Mouse (Mus musculus) liver, embryonic 11.5 days (tissue): ENCODE measurements around the gene Cops4. TPM values are rescaled to one million over a fixed set of nuclear protein-coding genes. Genes with fewer than 3 reads are reported as not detected.
A peak's percentile ranks its signal among the peaks of the same experiment; 100 is the strongest.

Source experiments
- ATAC-seq: fragments of 200-750 bp; cut with Nextera tagmentation; replicated peaks from 2 replicates; pipeline ENCODE4 v1.8.0; 2017; ENCODE audit warnings: moderate number of reproducible peaks, mild to moderate bottlenecking, moderate TSS enrichment, moderate library complexity; ENCODE audit not compliant: low FRiP score
- DNase-seq: peaks from one replicate; pipeline ENCODE4 v3.0.0-alpha.2; 2017; ENCODE audit warnings: low spot score
- H3K27ac ChIP-seq: fragments of 300-500 bp; sonication (generic); 2 replicates; pipeline ENCODE4 v1.5.1; 2014; ENCODE audit warnings: mild to moderate bottlenecking, low read depth, low read length, control low read depth
- H3K27me3 ChIP-seq: fragments of 300-500 bp; sonication (generic); replicated peaks from 2 replicates; pipeline ENCODE4 v1.6.1; 2014; ENCODE audit warnings: low read length, mixed read lengths; ENCODE audit not compliant: control insufficient read depth, insufficient read depth
- H3K36me3 ChIP-seq: fragments of 300-500 bp; sonication (generic); 2 replicates; pipeline ENCODE4 v1.6.1; 2014; ENCODE audit warnings: mild to moderate bottlenecking, low read length, moderate library complexity, mixed read lengths; ENCODE audit not compliant: control insufficient read depth, insufficient read depth
- H3K4me1 ChIP-seq: fragments of 300-500 bp; sonication (generic); replicated peaks from 2 replicates; pipeline ENCODE4 v1.6.1; 2014; ENCODE audit warnings: low read length, mixed read lengths; ENCODE audit not compliant: control insufficient read depth, insufficient read depth
- H3K4me2 ChIP-seq: fragments of 300-500 bp; sonication (generic); 2 replicates; pipeline ENCODE4 v1.6.1; 2014; ENCODE audit warnings: mild to moderate bottlenecking, control low read depth, moderate library complexity
- H3K4me3 ChIP-seq: fragments of 300-500 bp; sonication (generic); 2 replicates; pipeline ENCODE4 v1.5.1; 2014; ENCODE audit warnings: low read depth, low read length, control low read depth
- H3K9ac ChIP-seq: fragments of 300-500 bp; sonication (generic); 2 replicates; pipeline ENCODE4 v1.6.1; 2014; ENCODE audit warnings: low read depth, low read length, control low read depth
- H3K9me3 ChIP-seq: fragments of 300-500 bp; sonication (generic); 2 replicates; pipeline ENCODE4 v1.6.1; 2016; ENCODE audit warnings: low read length, inconsistent platforms, mixed read lengths; ENCODE audit not compliant: control insufficient read depth
- WGBS: fragments of 180-500 bp; shearing (Covaris S2); extraction: QIAGEN DNeasy Blood & Tissue Kit; methylation state at CpG from one replicate; pipeline ENCODE4 v1.1.7; 2014; 5-methylcytosine and 5-hydroxymethylcytosine counted together
- polyA plus RNA-seq: library from polyadenylated mRNA; unstranded; fragments of >200 nt; fragmentation: Nextera tagmentation; extraction: Ambion mirVana; gene quantifications from 2 replicates; pipeline ENCODE4 v1.2.1, GENCODE M21; 2014

The Cops4 gene
- polyA plus RNA-seq, 1 experiment from 2014 or later: 166 TPM

GRCm38 (mm10) chr5:100567258-100568032, 49.3 kb downstream of the Cops4 start:
- Histone ChIP-seq H3K27me3 (no peaks in the 10 kb centered on the region), H3K36me3 (no peaks in the 10 kb centered on the region), H3K27ac (no peak overlapping the region), H3K4me2 (0 out of 2 replicates have a peak overlapping the region, but pooled peaks have one; percentile 10), H3K9me3 (no peaks in the 10 kb centered on the region), H3K4me3 (no peak overlapping the region), H3K9ac (no peak overlapping the region), H3K4me1 (peaks cover 22% of the 10 kb centered on the region)
- 63% methylated on average over 13 of the region's 13 CpGs for WGBS
- DNase-seq (no peak), ATAC-seq (no peak)

DNA sequence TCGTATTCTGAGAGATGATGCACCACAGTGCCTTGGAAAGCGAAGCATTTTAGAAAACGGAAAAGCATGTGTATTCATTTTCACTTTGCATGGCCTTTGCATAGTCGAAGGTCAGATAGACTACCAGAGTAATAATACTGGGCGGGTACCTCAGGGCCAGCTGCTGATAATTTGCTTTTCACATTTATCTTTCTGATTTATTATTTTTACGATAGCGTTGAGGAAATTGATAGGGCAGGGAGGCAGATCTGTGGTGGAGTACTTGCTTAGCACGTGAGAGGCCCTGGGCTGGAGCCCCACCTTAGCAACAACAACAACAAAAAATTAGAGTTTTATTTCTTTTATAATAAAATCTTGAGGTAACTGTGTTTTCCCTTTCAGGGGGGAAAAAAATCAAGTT, 50.1 kb downstream of the Cops4 start:
- DNase-seq (no peak), ATAC-seq (no peak)
- Histone ChIP-seq H3K27ac (no peak overlapping the region), H3K4me1 (peaks cover 22% of the 10 kb centered on the region), H3K9ac (no peak overlapping the region), H3K36me3 (no peaks in the 10 kb centered on the region), H3K27me3 (no peaks in the 10 kb centered on the region), H3K4me2 (no peak overlapping the region), H3K4me3 (no peak overlapping the region), H3K9me3 (no peaks in the 10 kb centered on the region)
- WGBS: 54% methylated on average over 8 of the region's 8 CpGs

GRCm38 (mm10) chr5:100568802-100569201, 50.7 kb downstream of the Cops4 start:
- 74% methylated on average over 3 of the region's 3 CpGs for WGBS
- no peak overlapping the region for H3K27ac ChIP-seq
- no peaks in the 10 kb centered on the region for H3K9me3 ChIP-seq
- H3K9ac ChIP-seq: no peak overlapping the region
- DNase-seq (no peak), ATAC-seq (no peak)
- H3K36me3 ChIP-seq: no peaks in the 10 kb centered on the region
- H3K4me3 ChIP-seq: no peak overlapping the region
- H3K4me2 ChIP-seq: no peak overlapping the region
- H3K4me1 ChIP-seq: peaks cover 22% of the 10 kb centered on the region
- H3K27me3 ChIP-seq: no peaks in the 10 kb centered on the region

DNA sequence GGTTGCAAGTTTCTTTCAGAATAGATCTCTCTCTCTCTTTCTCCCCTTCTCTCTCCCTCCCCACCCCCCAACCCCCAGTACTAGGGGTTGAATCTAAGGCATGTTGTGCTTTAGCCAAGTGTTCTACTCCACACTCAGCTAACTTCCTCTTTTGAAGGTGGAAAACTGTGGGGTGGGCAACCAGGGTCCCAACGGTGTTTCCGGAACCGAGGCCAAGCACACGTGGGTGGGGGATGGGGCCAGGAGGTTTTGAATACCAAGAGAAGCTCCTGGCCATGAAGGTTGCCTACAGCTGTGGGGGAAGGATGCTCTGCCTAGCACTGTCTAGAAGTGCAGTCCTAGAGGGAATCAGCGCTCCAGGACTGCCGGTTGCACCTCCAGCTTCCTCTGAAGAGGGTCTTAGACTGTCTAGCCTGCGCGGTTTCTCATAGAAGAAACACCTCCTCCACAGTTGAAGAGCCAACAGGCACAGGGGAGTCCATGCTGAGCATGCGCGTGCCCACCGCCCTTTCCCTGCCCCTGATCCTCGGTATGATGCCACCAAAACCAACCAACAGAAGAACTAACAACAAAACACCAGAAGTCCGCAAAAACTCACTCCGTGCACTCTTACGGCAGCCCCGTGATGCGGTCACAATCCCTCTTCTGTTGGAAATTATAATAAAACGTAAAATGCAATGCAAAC, 51.3 kb downstream of the Cops4 start:
- no peak overlapping the region for H3K9ac ChIP-seq

GRCm38 (mm10) chr5:100569997-100570595, 52.0 kb downstream of the Cops4 start:
- H3K4me2 ChIP-seq: peak overlapping the region; percentile 41
- no peaks in the 10 kb centered on the region for H3K27me3 ChIP-seq
- WGBS: 41% methylated on average over 13 of the region's 13 CpGs
- 0 out of 2 replicates have a peak, but pooled peaks have one; percentile 30 for ATAC-seq
- H3K27ac ChIP-seq: no peak overlapping the region
- peak overlapping the region; percentile 1; the same call in 1 of the 2 replicates for H3K4me3 ChIP-seq
- no peak for DNase-seq
- no peaks in the 10 kb centered on the region for H3K9me3 ChIP-seq
- H3K9ac ChIP-seq: no peak overlapping the region
- H3K4me1 ChIP-seq: peaks cover 22% of the 10 kb centered on the region
- no peaks in the 10 kb centered on the region for H3K36me3 ChIP-seq

More for the DNA sequence above, 51.3 kb downstream of the Cops4 start:
- Histone ChIP-seq H3K27ac (no peak overlapping the region), H3K36me3 (no peaks in the 10 kb centered on the region), H3K9me3 (no peaks in the 10 kb centered on the region), H3K4me2 (peak overlapping the region; percentile 23; the same call in 1 of the 2 replicates), H3K4me1 (peaks cover 22% of the 10 kb centered on the region), H3K4me3 (no peak overlapping the region), H3K27me3 (no peaks in the 10 kb centered on the region)
- ATAC-seq (no peak), DNase-seq (no peak)
- 57% methylated on average over 18 of the region's 18 CpGs for WGBS

DNA sequence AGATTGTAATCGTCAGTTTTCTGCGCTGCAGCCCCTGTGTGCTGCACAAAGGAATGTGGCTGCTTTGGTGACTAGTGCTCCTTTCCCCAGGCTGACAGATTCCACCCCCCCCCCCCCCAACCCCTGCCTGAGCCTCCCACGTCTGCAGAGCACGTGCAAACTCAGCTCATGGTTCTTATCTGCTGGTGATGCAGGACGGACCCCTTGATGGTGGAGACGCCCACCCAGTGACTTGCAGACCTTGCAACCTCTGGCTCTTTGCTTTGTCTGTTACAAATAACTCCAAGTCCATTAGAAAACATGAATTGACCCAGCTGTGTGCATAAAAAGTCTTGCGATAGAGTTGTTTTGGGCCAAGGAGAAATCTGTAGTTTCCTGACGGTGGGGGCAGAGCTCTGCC, 52.6 kb downstream of the Cops4 start:
- Histone ChIP-seq H3K4me1 (peaks cover 22% of the 10 kb centered on the region), H3K27me3 (no peaks in the 10 kb centered on the region), H3K36me3 (no peaks in the 10 kb centered on the region), H3K27ac (no peak overlapping the region), H3K4me2 (peak overlapping the region; percentile 41), H3K9me3 (no peaks in the 10 kb centered on the region), H3K4me3 (peak overlapping the region; percentile 1; the same call in 1 of the 2 replicates), H3K9ac (no peak overlapping the region)
- DNase-seq: no peak
- 16% methylated on average over 8 of the region's 8 CpGs for WGBS
- no peak for ATAC-seq

- no peaks in the 10 kb centered on the region for H3K27me3 ChIP-seq
- H3K36me3 ChIP-seq: no peaks in the 10 kb centered on the region
- no peak within 1 kb of the TSS for H3K4me3 ChIP-seq
- DNase-seq: no peak
- H3K9me3 ChIP-seq: no peaks in the 10 kb centered on the region
- no peak within 1 kb of the TSS for H3K27ac ChIP-seq
- no peak within 1 kb of the TSS for H3K9ac ChIP-seq
- peak within 1 kb of the TSS; percentile 34 for H3K4me2 ChIP-seq
- 19% methylated on average over 7 of the region's 7 CpGs for WGBS
- ATAC-seq: no peak
- peaks cover 22% of the 10 kb centered on the region for H3K4me1 ChIP-seq
Observed at GRCm38 (mm10) chr5:100572069-100572468, 54.0 kb downstream of the Cops4 start, which contains the start of gene Plac8. Plac8 (minus strand) TSS chr5:100572245.

- Histone ChIP-seq H3K4me3 (no peak overlapping the region), H3K27ac (no peak overlapping the region), H3K27me3 (no peaks in the 10 kb centered on the region), H3K9me3 (no peaks in the 10 kb centered on the region), H3K4me2 (no peak overlapping the region), H3K36me3 (no peaks in the 10 kb centered on the region), H3K4me1 (peaks cover 15% of the 10 kb centered on the region), H3K9ac (no peak overlapping the region)
- ATAC-seq (no peak), DNase-seq (no peak)
- 76% methylated on average over 5 of the region's 5 CpGs for WGBS
Observed at GRCm38 (mm10) chr5:100573256-100573655, 55.1 kb downstream of the Cops4 start.
